Mouse (Mus musculus): ENCODE measurements around the gene Gins2. TPM values are rescaled to one million over a fixed set of nuclear protein-coding genes. Genes with fewer than 3 reads are reported as not detected.

The Gins2 gene
- polyA plus RNA-seq (2015; fragmentation: Nextera tagmentation; extraction: Ambion mirVana): 56.7 and 61.0 TPM in 2 replicates

GRCm38 (mm10) chr8:120588908-120589771 lies at the start of gene Gins2:
Gene Gins2, minus strand, starts transcription at chr8:120589304.

Other genes with a start within 250 kb of the Gins2 start
- gene 1190005I06Rik, start 58.3 kb upstream of the Gins2 start, polyA plus RNA-seq (2015; fragmentation: Nextera tagmentation; extraction: Ambion mirVana): 0.60 and 1.6 TPM in 2 replicates
- 1.3 TPM in 1 of 2 replicates, not detected in the other for gene Gm27021, start 78.8 kb upstream of the Gins2 start, polyA plus RNA-seq (2015; fragmentation: Nextera tagmentation; extraction: Ambion mirVana)
- 943 and 965 TPM in 2 replicates for gene Cox4i1, start 78.9 kb upstream of the Gins2 start, polyA plus RNA-seq (2015; fragmentation: Nextera tagmentation; extraction: Ambion mirVana)
- gene Emc8, start 79.3 kb upstream of the Gins2 start, polyA plus RNA-seq (2015; fragmentation: Nextera tagmentation; extraction: Ambion mirVana): 125 and 137 TPM in 2 replicates
- 39.5 and 55.5 TPM in 2 replicates for gene Irf8, start 147.1 kb upstream of the Gins2 start, polyA plus RNA-seq (2015; fragmentation: Nextera tagmentation; extraction: Ambion mirVana)

Measured in spleen, postnatal 0 days (tissue).